Mouse (Mus musculus): ENCODE measurements around the gene Uevld.
"Not testable (repeated sequence)": the region's sequence is repeated elsewhere in the genome, so short reads cannot be mapped to it uniquely, and the experiment has no call there.

Gene Uevld

DNA sequence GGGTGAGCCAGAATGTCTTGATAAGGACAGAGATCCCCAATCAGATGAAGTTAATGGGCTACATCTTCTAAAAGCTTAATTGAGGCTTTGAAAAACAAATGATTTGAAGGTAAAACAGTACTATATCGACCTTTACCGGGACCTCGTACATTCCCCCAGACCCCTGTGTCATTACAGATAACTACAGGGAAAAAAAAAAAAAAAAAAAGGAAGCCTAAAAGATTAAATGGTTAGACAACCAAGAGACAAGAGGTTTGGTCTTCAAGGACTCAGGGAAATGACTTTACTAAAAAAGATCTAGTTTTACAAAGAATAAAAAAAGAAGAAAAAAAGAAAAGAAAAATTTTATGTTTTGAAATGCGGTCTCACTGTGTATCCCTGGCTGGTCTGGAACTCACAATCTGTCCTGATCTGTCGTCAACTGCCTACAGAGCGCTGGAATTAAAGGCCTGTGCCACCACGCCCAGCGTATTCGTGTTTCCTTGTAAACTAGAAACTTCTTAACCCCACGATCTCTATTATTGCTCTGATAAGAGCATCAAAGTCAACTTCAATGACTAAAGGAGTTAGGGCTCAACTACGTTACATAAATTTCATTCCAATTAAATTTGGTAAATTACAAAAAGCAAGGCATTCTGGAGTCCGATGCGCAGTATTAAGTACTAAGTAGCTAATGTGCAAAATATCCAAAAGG lies 39.5 kb downstream of the Uevld start:
- ChIA-PET POLR2A (interaction anchor here (0.6 to 2.2 kb wide), 14 partner anchors 8 to 173 kb away, joined by 3 to 12 read pairs (median 4); partner anchors contain the start of gene Uevld (in 2 of the 4)), CTCF (interaction anchor here in 1 of 4 experiments (0.6 kb wide), 1 partner anchor 199 kb away, joined by 3 read pairs; no protein-coding TSS in a partner anchor)

GRCm38 (mm10) chr7:46916376-46916775 lies 42.0 kb downstream of the Uevld start:
- POLR2A ChIA-PET: interaction anchor here in 1 of 4 experiments (1.5 kb wide), 1 partner anchor 35 kb away, joined by 4 read pairs; no protein-coding TSS in a partner anchor

DNA sequence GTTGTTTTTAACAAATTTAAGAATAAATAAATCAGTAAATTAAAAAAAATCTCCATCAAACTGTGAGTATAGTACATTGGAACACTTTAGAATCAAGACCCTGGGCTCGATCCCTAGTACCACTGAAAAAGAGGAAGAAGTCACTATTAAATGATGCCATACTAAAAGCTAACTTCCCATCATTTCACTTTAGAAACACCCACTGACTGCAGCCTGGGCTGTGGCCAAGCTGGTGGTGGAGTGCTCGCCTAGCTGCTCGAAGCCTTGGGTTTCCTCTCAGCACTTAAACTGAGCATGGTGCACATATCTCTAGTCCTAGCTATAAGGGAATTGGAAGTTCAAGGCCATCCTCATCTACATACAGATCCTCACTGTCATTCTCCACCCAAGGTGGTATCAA lies 47.1 kb downstream of the Uevld start:
- ChIA-PET CTCF (no interaction called here), POLR2A (interaction anchor here in 2 of 4 experiments (0.5 to 0.9 kb wide), 2 partner anchors 8 to 26 kb away, joined by 3 to 9 read pairs; partner anchors contain the start of gene Tsg101 (in 1 of the 2))

More at GRCm38 (mm10) chr7:46916376-46916775, 42.0 kb downstream of the Uevld start:
- CTCF ChIA-PET: no interaction called here

DNA sequence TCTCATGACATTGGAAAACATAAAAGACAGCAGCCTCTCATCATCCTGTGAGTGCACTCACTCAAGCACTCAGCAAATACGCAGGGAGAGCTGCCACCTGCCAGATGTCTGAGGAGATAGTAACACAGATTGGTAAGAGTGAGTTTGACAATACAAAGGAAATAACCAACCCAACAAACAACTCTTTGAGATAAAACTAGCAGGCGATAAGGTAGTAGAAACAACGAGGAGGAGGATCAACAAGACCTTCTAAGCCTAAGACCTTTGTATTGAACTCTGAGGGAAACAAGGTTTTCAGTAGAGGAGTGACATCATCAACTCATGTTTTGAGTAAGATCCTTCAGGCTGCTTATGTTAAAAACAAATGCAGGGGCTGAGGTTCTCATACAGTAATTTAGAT lies 59.0 kb downstream of the Uevld start:
- ChIA-PET POLR2A (interaction anchor here in 2 of 4 experiments (0.6 to 1.8 kb wide), 4 partner anchors 9 to 22 kb away, joined by 3 to 7 read pairs (median 4); no protein-coding TSS in a partner anchor), CTCF (interaction anchor here in 1 of 4 experiments (0.6 kb wide), 1 partner anchor 183 kb away, joined by 3 read pairs; no protein-coding TSS in a partner anchor)

GRCm38 (mm10) chr7:46895511-46895910 lies 62.8 kb downstream of the Uevld start:
- ChIA-PET CTCF (no interaction called here), POLR2A (interaction anchor here in 1 of 4 experiments (1.0 to 1.2 kb wide), 2 partner anchors 13 to 114 kb away, joined by 3 read pairs; no protein-coding TSS in a partner anchor)

DNA sequence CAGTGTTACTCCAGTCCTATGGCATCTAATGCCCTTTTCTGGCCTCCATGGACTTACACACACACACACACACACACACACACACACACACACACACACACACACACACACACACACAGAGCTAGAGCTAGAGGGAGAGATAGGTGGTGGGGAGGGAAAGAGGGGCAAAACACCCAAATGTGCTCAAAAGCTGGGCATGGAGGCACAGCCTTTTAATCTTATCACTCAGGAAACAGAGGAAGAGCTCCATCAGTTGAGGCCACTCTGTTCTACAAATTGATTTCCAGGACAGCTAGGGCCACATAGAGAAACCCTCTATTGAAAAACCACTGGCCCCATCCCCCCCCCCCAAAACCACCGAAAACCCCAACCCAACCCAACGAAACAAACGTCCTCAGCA lies 75.0 kb downstream of the Uevld start:
- ChIA-PET POLR2A (interaction anchor here (0.6 to 1.5 kb wide), 12 partner anchors 10 to 273 kb away, joined by 3 to 9 read pairs (median 4); partner anchors contain the start of gene Tsg101 (in 1 of the 4)), CTCF (interaction anchor here in 2 of 4 experiments (0.6 to 0.7 kb wide), 5 partner anchors 18 to 180 kb away, joined by 3 to 11 read pairs (median 3); partner anchors contain the start of gene Saal1 (in 1 of the 2))

DNA sequence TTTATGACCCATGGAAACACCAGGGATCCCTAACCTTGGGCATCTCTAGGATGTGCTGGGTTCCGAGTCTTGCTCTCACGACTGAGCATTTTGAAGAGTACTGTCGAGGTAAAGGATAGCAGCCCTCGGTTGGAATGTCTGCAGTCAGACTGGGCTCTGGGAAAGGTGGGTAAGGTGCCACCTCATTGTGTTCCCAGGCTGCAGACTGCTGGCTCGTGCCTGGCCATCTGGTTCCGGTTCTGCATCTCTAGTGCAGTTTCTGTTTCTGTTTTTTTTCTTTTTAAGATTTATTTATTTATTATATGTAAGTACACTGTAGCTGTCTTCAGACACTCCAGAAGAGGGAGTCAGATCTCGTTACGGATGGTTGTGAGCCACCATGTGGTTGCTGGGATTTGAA lies 76.4 kb downstream of the Uevld start:
- CTCF ChIA-PET: not testable (repeated sequence)
- POLR2A ChIA-PET: interaction anchor here in 1 of 4 experiments (0.7 kb wide), 1 partner anchor 22 kb away, joined by 3 read pairs; no protein-coding TSS in a partner anchor

GRCm38 (mm10) chr7:46880992-46881391 lies 77.3 kb downstream of the Uevld start:
- ChIA-PET CTCF (no interaction called here), POLR2A (no interaction called here)

- POLR2A ChIA-PET: interaction anchor here in 2 of 4 experiments (0.9 to 1.2 kb wide), 2 partner anchors 84 to 127 kb away, joined by 3 to 5 read pairs; no protein-coding TSS in a partner anchor
- CTCF ChIA-PET: interaction anchor here in 1 of 4 experiments (0.6 kb wide), 1 partner anchor 323 kb away, joined by 5 read pairs; no protein-coding TSS in a partner anchor
Measured at GRCm38 (mm10) chr7:46879851-46880250, 78.5 kb downstream of the Uevld start.

DNA sequence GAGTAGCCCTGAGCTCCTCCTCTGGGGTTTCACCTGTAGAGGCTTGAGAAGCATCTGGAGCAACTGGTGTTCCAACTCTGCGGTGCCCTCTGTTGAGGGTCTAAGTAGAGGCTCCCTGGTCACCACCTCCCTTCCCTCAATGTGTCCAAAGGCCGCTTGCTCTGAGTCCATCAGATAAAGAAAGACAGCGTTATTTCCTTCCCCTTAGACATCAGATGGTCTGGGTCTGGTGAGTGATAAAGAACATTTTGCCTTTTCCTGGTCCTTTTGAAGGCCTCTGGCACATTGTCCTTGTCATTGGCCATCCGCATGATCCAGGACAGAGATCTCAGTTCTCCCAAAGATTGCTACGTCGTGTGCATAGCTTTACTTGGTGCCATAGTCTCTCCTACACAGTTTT lies 81.1 kb downstream of the Uevld start:
- POLR2A ChIA-PET: interaction anchor here in 1 of 4 experiments (0.5 kb wide), 1 partner anchor 10 kb away, joined by 7 read pairs; no protein-coding TSS in a partner anchor
- CTCF ChIA-PET: no interaction called here

DNA sequence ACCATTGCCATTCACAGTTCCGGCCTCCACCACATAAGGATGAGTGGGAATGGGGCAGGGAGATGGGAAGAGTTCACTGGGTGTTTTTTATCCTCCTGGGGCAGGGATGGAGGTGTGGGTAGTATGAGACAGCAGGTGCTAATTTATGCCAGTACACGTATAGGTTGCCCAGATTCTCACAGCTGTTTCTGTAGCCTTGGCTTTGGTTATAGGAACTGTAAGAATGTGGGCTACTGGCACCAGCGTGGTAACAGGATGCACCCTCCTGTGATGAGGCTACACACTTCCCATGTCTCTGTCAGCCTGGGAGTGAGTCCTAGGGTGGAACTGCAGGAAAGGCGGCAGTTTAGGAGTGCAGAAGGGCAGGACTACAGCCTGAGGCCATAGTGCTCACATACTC lies 81.5 kb downstream of the Uevld start:
- CTCF ChIA-PET: no interaction called here
- POLR2A ChIA-PET: interaction anchor here in 1 of 4 experiments (0.5 to 1.6 kb wide), 2 partner anchors 10 to 53 kb away, joined by 3 to 7 read pairs; no protein-coding TSS in a partner anchor

All from embryonic stem cell, embryonic (primary cell).